Mouse (Mus musculus): ENCODE measurements around the gene Itgal.

Gene Itgal

DNA sequence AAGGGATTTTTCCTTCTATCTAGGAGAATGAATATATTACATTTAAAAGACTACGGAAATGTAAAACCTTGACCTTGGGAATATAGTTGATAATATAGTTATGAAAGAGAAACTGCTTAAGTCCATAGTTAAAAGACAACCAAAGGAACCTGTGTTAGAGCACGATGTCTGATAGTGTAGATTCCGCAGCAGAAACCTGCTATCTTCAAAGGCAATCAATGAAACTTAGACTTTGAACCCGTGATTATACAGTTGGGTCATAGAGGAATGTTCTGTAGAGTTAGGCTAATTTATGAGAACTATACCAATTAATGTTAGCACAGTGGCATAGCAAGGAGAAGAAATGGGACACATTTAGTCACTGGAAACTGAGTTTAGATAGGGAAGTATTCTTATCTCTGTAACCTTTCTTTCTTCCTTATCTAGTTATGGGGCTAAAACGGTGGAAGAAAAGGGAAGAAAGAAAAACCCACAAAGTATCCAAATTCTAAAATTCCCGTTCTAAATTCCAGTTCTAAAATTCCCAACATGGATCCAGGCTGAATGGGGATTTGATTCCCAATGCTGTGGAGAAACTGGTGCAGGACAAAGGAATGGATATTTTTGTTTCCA lies 82.4 kb downstream of the Itgal start:
- in situ Hi-C loops (cut with MboI, MseI), result no loop called here
